Mouse (Mus musculus) lung, postnatal 25 days (tissue): ENCODE data around the gene Sult2b1.

Source experiments
- DNase-seq: peaks from one replicate; pipeline ENCODE4 v3.0.0; 2022; ENCODE audit warnings: low spot score

Gene Sult2b1

GRCm38 (mm10) chr7:45784524-45785372 is at the start of gene Sult2b1:
Gene Sult2b1, minus strand, starts transcription at chr7:45784669.
- DNase-seq = no peak

DNA sequence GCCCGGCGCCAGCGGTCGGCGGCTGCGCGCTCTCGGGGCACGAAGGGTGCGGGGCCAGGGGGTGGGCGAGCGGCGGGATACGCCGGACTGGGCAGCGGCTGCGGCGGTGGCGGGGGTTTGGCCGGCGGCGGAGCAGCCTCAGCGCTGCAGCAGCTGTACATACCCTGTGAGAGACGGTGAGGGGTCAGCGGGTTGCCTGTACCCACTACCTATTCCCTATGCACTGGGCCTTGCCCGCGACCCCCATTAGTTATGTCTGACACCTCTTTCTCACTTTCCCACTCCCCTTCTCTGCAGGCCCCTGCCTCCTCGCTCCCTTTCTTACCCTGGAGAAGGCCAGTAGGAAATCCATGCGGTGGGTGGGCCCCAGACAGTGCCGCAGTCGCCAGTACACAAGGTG is 49.5 kb upstream of the Sult2b1 start:
- no peak for DNase-seq

DNA sequence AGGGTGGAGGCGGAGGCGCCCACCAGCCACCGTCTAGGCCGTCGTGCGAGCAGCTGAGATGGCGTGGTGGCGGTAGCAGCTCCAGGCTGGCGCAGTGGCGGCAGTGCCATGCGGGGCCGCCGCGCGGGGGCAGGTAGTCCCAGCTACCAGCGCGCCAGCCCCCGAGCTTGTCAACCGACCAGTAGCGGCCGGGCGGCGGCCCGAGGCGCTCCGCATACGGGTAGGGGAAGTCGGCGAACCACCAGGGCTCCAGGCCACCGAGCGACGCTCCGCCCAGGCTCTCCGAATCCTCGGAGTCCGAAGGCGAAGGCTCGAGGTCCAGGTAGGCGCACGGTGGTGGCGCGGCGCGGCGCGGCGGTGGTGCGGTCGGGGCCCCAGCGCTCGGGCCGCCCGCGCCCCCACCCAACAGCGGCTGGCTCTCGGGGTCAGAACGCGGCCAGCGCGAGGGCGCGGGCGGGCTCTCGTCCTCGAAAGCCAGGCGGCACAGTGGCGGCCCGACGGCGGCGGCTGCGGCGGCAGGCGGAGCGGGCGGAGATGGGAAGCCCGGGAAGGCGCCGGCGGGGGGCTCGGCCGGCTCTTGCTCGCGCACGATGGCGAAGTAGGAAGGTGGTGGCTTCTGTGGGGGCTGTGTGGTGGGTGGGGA is 48.8 kb upstream of the Sult2b1 start:
- DNase-seq = no peak

- DNase-seq = no peak
Measured at GRCm38 (mm10) chr7:45832428-45832827, 48.0 kb upstream of the Sult2b1 start.

DNA sequence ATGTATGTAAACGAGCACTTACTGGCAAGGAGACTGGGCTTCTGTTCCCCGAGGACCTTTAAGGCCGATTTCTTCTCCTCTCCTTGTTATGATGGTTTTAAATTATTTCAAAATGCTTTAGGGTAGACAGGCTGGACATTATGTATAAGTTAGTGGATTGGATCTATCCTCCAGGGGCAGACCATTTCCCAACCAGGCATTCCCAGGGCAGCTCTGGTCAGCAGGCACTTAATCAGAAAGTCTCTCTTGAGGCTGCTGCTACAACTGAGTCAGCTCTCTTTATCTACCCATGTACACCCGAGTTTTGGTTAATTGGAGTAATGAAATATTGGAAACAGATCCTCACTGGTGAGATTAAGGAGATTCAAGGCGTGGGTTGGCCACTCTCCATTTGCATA is 46.7 kb upstream of the Sult2b1 start:
- DNase-seq = no peak

DNA sequence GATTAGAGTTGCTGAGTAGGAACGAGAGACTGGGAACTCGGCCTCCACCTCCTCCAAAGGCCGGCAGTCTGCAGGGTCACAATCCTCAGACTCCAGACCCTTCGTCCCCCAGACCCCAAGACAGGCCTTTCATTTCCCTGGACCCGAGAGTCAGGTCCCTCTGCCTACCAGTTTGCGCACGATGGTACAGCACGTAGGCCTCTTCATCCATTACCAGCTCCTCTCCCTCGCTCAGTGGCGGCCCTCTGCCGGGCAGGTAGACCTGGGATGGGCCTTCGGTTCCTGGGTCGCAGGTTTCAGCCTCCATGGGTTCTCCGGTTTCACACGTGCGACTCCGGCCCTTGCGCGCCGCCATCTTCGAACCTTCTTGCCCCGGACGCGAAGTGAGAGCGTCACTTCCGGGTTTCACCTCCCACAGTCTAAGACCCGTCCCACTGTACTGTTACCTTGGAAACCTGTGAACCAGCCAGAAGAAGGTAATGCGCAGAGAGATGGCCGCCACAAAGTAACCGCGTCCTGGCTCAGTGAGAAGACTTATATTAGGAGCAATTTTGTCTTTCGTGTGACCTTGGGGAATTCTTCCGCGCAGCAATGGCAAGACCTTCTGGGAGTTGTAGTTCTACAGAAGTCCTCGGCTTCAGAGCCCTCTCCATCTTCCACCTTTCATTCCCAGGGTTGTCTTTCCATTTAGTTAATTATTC is 46.1 kb upstream of the Sult2b1 start, which contains the start of gene Grwd1:
Grwd1 (minus strand) TSS at position 518 of the 701 bp plus-strand sequence.
- peak; percentile 85 for DNase-seq

DNA sequence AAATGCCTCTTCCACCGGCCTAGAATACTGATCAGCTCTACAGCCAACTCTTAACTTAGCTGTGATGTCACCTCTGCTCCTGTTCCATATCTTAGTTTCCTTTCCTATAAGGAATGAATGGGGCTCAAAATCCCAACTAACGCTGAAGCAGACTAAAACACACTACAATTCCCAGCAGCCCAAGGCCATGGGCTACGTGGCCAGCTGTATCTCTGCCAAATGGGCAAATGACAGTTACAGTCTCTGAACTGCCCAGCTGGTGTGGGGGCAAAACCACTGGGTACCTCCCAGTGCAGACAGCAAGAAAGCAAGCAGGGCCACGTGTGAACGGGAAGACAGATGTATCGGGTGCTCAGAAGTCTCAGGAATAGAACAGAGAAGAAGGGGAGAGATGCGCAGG is 42.2 kb upstream of the Sult2b1 start:
- DNase-seq = no peak

GRCm38 (mm10) chr7:45824598-45824997 is 40.1 kb upstream of the Sult2b1 start, which contains the start of gene Kcnj14:
Gene Kcnj14, minus strand, starts transcription at chr7:45824782.
- no peak for DNase-seq

GRCm38 (mm10) chr7:45820913-45821312 is 36.4 kb upstream of the Sult2b1 start:
- DNase-seq = no peak

DNA sequence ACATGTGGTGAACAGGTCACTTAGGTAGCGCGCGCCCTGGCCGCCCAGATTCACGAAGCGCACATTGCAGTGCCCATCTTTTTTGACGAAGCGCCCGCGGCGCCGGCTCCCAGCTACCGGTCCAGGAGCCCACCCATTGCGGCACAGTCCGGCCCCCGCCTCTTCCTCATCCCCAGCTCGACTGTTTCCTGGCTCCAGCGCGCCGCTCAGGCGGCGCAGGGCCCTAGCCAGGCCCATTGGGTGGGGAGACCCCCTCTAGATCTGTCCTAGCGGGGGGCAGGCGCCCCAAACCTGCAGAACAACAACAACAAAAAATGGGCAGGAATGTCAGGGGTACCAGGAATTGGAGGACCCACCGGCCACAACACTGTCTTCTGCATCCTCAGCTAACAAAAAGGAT is 35.4 kb upstream of the Sult2b1 start:
- DNase-seq = no peak

DNA sequence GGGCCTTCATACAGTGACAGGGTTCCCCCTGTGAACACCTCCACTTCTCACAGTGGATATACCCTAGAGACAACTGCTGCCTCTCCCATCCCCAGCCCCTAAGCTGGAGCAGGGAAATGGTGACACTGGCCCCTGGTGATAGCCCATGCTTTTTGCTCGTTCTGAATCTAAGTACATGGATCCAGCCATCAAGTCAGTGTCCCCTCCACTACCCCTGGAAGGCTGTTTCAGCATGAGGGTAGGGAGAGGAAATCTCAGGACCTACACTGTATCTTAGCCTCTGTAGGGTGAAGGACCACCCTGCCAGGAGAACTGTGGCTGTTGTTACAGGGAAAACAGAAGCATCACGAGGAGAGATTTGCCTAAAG is 31.5 kb upstream of the Sult2b1 start:
- no peak for DNase-seq

GRCm38 (mm10) chr7:45815323-45815983 is 31.0 kb upstream of the Sult2b1 start:
- DNase-seq = no peak

DNA sequence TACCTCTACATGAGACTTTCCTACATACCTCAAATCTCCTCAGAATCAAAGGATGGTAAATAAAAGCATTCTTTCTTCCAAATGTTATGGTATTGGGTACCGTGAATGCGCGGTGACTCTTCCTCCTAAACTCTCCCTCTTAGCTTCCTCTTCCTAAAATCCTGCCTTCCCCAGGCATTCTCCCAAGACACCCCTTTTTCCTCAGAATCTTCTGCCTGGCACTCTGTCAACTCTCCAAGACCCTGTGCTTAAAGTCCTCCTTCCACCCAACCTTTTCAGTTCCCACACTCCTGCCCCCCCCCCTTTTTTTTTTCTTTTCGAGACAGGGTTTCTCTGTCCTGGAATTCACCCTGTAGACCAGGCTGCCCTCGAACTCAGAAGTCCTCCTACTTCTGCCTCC is 30.4 kb upstream of the Sult2b1 start:
- no peak for DNase-seq

DNA sequence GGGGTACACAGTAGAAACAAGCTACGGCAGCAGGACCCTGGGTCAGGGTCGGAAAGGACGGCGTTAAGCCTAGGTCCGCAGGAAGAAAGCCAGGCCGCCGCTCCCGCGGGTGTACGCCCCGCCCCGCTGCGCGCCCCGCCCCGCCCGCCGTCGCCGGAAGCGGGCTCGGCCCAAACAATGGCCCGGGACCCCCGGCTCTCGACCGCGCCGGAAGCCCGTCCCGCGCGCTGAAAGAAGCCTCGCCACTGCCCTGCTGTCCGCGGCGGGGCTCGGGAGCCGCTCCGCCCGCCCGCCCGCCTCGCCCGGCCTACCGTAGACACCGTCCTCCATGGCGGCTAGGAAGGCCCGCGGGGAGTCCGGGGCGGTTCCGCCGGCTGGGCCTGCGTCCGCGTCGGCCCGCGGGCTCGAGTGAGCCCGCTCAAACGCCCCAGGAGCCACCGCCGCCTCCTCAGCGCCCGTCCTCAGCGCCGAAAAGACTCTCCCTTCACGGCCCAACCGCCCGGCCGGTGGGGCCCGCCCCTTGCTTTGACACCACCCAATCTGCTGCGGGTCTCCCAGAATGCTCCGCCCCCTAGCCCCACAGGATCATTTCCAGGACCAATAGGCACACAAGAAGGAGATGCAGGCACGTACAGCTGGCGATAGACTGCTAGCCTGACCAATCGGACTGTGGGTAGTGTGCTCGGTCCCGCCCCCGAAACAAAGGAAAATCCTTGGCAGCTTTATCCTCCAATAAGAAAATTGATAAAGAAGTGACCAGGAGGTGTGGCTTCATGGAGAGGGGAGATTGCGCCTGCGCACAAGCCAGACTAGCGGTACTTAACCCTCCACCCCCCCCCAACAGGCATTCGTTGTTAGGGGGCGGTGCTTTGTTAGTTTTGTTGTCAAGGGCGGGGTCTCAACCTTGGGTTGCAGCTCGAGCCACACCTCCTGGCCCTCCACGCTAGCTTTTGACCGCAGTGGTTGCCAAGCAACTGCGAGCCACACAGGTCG is 29.6 kb upstream of the Sult2b1 start, which contains the start of gene Cyth2:
Cyth2 (minus strand) TSS at position 795 of the 993 bp plus-strand sequence.
- DNase-seq = peak; percentile 100

DNA sequence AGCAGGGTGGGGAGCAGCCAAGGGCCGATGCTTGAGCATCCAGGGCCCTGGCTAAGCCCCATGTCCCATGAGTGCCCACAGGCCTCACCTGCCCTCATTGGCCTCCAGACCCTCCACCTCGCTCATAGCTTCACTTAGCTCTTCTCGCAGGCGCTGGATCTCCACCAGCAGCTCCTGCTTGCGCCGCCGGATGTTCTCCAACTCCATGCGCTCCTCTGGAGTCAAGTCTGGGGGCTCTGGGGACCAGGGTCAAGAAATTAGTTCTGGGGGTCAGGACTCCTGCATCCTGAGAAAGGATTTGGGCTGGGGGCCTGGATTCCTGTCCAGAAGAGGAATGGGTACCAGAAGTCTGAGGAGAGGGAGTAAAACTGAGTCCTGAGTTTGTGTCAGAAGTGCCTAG is 28.5 kb upstream of the Sult2b1 start:
- DNase-seq = no peak

DNA sequence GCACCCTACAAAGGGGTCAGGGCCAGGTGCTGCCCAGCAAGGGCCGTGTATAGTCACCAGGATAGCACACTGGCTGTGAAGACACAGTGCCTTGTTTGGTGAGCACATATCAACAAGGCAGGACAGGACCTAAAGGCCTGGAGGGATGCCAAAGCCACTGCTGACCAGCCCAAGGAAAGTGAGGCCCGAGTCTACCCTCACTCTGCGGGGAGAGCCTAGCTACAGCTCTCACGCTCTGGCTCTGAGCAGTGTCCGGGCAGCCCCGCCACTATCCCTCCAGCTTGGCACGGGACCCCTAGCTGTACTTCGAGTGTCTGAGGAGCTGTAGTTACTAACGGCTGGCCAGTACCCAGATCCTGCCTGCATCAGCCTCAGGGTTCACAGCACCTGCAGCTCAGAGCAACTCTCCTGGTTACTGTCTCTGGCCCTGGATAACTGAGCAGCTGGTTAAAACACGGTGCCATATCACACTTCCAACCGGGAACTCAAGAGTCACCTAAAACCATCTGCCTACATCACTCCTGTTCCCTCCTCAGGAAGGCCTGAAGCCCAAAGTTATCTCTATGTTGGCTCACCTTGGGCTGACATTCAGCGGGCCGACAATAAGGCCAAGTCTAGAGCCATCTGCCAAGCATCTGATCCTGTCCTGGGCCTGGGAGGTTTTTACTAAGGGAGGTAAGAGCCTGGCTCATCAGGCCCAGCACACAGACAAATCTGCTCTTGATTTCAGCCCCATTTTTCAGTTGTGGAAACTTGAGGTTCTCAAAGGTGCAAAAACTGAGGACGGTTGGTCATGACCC is 25.0 kb upstream of the Sult2b1 start:
- no peak for DNase-seq

DNA sequence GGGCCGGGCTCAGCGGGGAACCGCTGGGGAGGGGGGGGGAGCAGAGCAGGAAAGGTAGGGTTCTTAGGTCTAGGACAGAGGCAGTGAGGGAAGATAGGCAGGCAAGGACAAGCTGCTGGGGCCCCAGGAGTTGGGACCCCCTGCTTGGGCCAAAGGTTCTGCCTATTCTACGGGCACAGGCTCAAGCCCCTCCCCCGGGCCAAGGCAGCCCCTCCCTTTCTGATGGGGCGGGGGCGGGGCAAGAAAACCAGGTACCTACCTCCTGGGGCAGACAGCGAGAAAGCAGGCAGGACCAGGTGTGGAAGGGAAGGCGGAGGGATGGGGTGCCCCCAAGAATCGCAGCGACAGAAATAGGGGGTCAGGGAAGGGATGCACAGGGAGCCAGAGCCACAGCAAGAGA is 24.0 kb upstream of the Sult2b1 start:
- no peak for DNase-seq

DNA sequence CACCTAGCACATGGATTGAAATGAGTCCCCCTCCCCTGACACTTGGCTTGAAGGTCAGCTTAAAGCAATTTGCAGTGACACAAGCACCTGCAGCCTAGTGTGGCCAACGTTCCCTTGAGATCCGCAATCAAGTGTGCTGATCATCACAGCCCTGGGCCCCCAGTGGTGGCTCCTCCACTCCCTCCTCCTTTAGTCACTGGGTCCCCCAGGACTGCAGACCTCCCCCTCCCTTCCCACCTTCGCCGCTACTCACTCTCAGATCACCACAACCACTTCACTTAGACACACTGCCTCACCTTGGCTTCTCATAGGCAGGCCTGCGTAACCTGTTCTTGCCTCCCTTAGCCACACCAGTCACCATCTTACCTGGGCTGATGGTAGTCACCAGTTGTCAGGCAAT is 21.5 kb upstream of the Sult2b1 start:
- no peak for DNase-seq

- DNase-seq = no peak
Measured at GRCm38 (mm10) chr7:45802551-45802950, 18.1 kb upstream of the Sult2b1 start.

- DNase-seq = peak; percentile 94
Measured at GRCm38 (mm10) chr7:45801348-45801747, 16.9 kb upstream of the Sult2b1 start.
